Mouse (Mus musculus) lung, postnatal 0 days (tissue): Measurements from ENCODE around the gene Slc25a3. TPM values are rescaled to one million over a fixed set of nuclear protein-coding genes. Genes with fewer than 3 reads are reported as not detected.
A peak's percentile ranks its signal among the peaks of the same experiment; 100 is the strongest.

Source experiments
- ATAC-seq: fragments of 200-750 bp; cut with Nextera tagmentation; 2 replicates; pipeline ENCODE4 v1.8.0; 2017; ENCODE audit warnings: moderate library complexity
- DNase-seq: peaks from one replicate; pipeline ENCODE4 v3.0.0-alpha.2; 2016; ENCODE audit warnings: low spot score
- H3K27ac ChIP-seq: fragments of 300-500 bp; sonication (generic); 2 replicates; pipeline ENCODE4 v1.5.1; 2014; ENCODE audit warnings: antibody characterized with exemption, mild to moderate bottlenecking, low read length, mixed read lengths
- H3K27me3 ChIP-seq: fragments of 300-500 bp; sonication (generic); replicated peaks from 2 replicates; pipeline ENCODE4 v1.6.1; 2014; ENCODE audit warnings: low read length, mixed read lengths; ENCODE audit not compliant: insufficient read depth
- H3K36me3 ChIP-seq: fragments of 300-500 bp; sonication (generic); 2 replicates; pipeline ENCODE4 v1.6.1; 2014; ENCODE audit warnings: low read length, mixed read lengths; ENCODE audit not compliant: insufficient read depth
- H3K4me1 ChIP-seq: fragments of 300-500 bp; sonication (generic); 2 replicates; pipeline ENCODE4 v1.6.1; 2014; ENCODE audit warnings: antibody characterized with exemption, low read depth, low read length, mixed read lengths; ENCODE audit not compliant: insufficient read depth
- H3K4me2 ChIP-seq: fragments of 300-500 bp; sonication (generic); replicated peaks from 2 replicates; pipeline ENCODE4 v1.6.1; 2014; ENCODE audit warnings: low read depth, mild to moderate bottlenecking, low read length, moderate library complexity, mixed read lengths
- H3K4me3 ChIP-seq: fragments of 300-500 bp; sonication (generic); 2 replicates; pipeline ENCODE4 v1.5.1; 2014; ENCODE audit warnings: low read depth, low read length
- H3K9ac ChIP-seq: fragments of 300-500 bp; sonication (generic); replicated peaks from 2 replicates; pipeline ENCODE4 v1.6.1; 2014; ENCODE audit warnings: low read depth, mild to moderate bottlenecking
- H3K9me3 ChIP-seq: fragments of 300-500 bp; sonication (generic); 2 replicates; pipeline ENCODE4 v1.6.1; 2016; ENCODE audit warnings: low read length, mixed read lengths
- CTCF ChIP-seq: IDR thresholded peaks from 2 replicates; pipeline ENCODE4 v1.5.1; 2016; ENCODE audit warnings: antibody characterized with exemption, mild to moderate bottlenecking
- EP300 ChIP-seq: IDR thresholded peaks from 2 replicates; pipeline ENCODE4 v1.6.1; 2016; ENCODE audit warnings: antibody characterized with exemption, mild to moderate bottlenecking, control low read depth
- WGBS: fragments of 180-500 bp; shearing (Covaris S2); extraction: QIAGEN DNeasy Blood & Tissue Kit; methylation state at CpG from one replicate; pipeline ENCODE4 v1.1.7; 2014; 5-methylcytosine and 5-hydroxymethylcytosine counted together
- polyA plus RNA-seq: library from polyadenylated mRNA; unstranded; fragments of >200 nt; fragmentation: Nextera tagmentation; extraction: Ambion mirVana; gene quantifications from 2 replicates; pipeline ENCODE4 v1.2.1, GENCODE M21; 2015

The Slc25a3 gene
- polyA plus RNA-seq, 1 experiment from 2014 or later, result 358 TPM

- DNase-seq (no peak), ATAC-seq (no peak)
- H3K4me2 ChIP-seq, result peak overlapping the region; percentile 72
- TF ChIP-seq EP300 (no peak), CTCF (no peak)
- no peaks in the 10 kb centered on the region for H3K36me3 ChIP-seq
- no peaks in the 10 kb centered on the region for H3K27me3 ChIP-seq
- no peaks in the 10 kb centered on the region for H3K9me3 ChIP-seq
- H3K4me3 ChIP-seq, result peak overlapping the region; percentile 98
- H3K27ac ChIP-seq, result no peak overlapping the region
- 0 out of 2 replicates have a peak, but pooled peaks cover 3% of the 10 kb centered on the region for H3K4me1 ChIP-seq
- WGBS, result 13% methylated on average over 17 of the region's 17 CpGs
- 0 out of 2 replicates have a peak overlapping the region, but pooled peaks have one; percentile 16 for H3K9ac ChIP-seq
Measured at GRCm38 (mm10) chr10:91169414-91170065, 45.7 kb upstream of the Slc25a3 start.

GRCm38 (mm10) chr10:91167352-91167751 is 43.5 kb upstream of the Slc25a3 start:
- Histone ChIP-seq H3K9me3 (no peaks in the 10 kb centered on the region), H3K4me2 (peak overlapping the region; percentile 39), H3K36me3 (peaks cover 10% of the 10 kb centered on the region), H3K4me1 (0 out of 2 replicates have a peak, but pooled peaks cover 3% of the 10 kb centered on the region), H3K27ac (peak overlapping the region; percentile 51; the same call in 1 of the 2 replicates), H3K4me3 (no peak overlapping the region), H3K27me3 (no peaks in the 10 kb centered on the region), H3K9ac (no peak overlapping the region)
- ATAC-seq, result no peak
- TF ChIP-seq EP300 (no peak), CTCF (no peak)
- WGBS, result 7% methylated on average over 7 of the region's 7 CpGs
- peak; percentile 37 for DNase-seq

- Histone ChIP-seq H3K4me2 (peak overlapping the region; percentile 39), H3K4me1 (0 out of 2 replicates have a peak, but pooled peaks cover 3% of the 10 kb centered on the region), H3K9ac (no peak overlapping the region), H3K27me3 (no peaks in the 10 kb centered on the region), H3K36me3 (peaks cover 15% of the 10 kb centered on the region), H3K27ac (peak overlapping the region; percentile 51; the same call in 1 of the 2 replicates), H3K4me3 (no peak overlapping the region), H3K9me3 (no peaks in the 10 kb centered on the region)
- WGBS, result 30% methylated on average over 5 of the region's 5 CpGs
- no peak for TF ChIP-seq EP300
- TF ChIP-seq CTCF, result peak; percentile 88
- ATAC-seq (peak; percentile 27), DNase-seq (peak; percentile 88)
Measured at GRCm38 (mm10) chr10:91166890-91167289, 43.0 kb upstream of the Slc25a3 start.

GRCm38 (mm10) chr10:91165850-91166249 is 42.0 kb upstream of the Slc25a3 start:
- Histone ChIP-seq H3K36me3 (peaks cover 21% of the 10 kb centered on the region), H3K4me2 (no peak overlapping the region), H3K9me3 (no peaks in the 10 kb centered on the region), H3K9ac (no peak overlapping the region), H3K4me3 (no peak overlapping the region), H3K4me1 (0 out of 2 replicates have a peak, but pooled peaks cover 3% of the 10 kb centered on the region), H3K27me3 (no peaks in the 10 kb centered on the region), H3K27ac (no peak overlapping the region)
- DNase-seq, result no peak
- ATAC-seq, result no peak
- TF ChIP-seq CTCF, result no peak
- no peak for TF ChIP-seq EP300

GRCm38 (mm10) chr10:91164491-91164890 is 40.6 kb upstream of the Slc25a3 start:
- Histone ChIP-seq H3K9ac (no peak overlapping the region), H3K27me3 (no peaks in the 10 kb centered on the region), H3K4me3 (no peak overlapping the region), H3K9me3 (no peaks in the 10 kb centered on the region), H3K36me3 (peaks cover 21% of the 10 kb centered on the region), H3K4me1 (0 out of 2 replicates have a peak, but pooled peaks cover 3% of the 10 kb centered on the region), H3K27ac (no peak overlapping the region), H3K4me2 (no peak overlapping the region)
- DNase-seq, result no peak
- TF ChIP-seq EP300, result no peak
- TF ChIP-seq CTCF, result no peak
- no peak for ATAC-seq
- 59% methylated on average over 3 of the region's 3 CpGs for WGBS

- 80% methylated on average over 15 of the region's 15 CpGs for WGBS
- Histone ChIP-seq H3K27ac (no peak overlapping the region), H3K4me2 (no peak overlapping the region), H3K27me3 (no peaks in the 10 kb centered on the region), H3K9ac (no peak overlapping the region), H3K4me3 (no peak overlapping the region), H3K9me3 (no peaks in the 10 kb centered on the region), H3K36me3 (peaks cover 21% of the 10 kb centered on the region), H3K4me1 (no peaks in the 10 kb centered on the region)
- DNase-seq (no peak), ATAC-seq (no peak)
- TF ChIP-seq EP300, result no peak
- no peak for TF ChIP-seq CTCF
Measured at GRCm38 (mm10) chr10:91162511-91163163, 38.8 kb upstream of the Slc25a3 start.
